Mouse (Mus musculus): ENCODE measurements at regions not wholly inside any gene's neighbourhood (a gene's known extent, or its start where the extent isn't known, plus 50 kb on each side); places are given as distances from the start of the nearest gene placed in this dataset.

DNA sequence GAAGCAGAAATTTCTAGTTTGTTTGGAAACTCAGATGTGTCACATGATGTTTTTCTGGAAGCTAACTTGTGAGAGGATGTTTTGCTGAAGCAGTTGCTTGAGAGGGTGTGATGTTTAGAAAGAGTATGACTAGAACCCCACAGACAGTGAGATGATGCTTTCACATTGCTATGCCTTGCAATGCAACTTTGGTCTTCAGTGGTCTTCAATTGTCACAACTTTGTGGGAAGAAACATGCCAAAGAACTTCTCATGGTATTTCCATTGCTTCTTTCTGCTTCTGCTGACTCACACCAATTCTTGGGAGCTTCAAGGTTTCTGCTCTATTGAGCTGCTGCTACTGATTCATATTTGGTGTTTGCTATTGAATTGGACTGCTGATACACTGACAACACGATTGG, 365.3 kb upstream of the Tmem229a start:
- DNase-seq (ENCODE audit: low spot score) (no peak), ATAC-seq (replicated peaks; ENCODE audit: insufficient number of reproducible peaks, low FRiP score, low TSS enrichment, low read depth) (no peak)
- H3K36me3 ChIP-seq (replicated peaks; ENCODE audit: control insufficient read depth, insufficient read depth, low read depth, low read length): no peaks in the 10 kb centered on the region
- H3K27me3 ChIP-seq (ENCODE audit: control insufficient read depth, insufficient read depth, low read length): no peaks in the 10 kb centered on the region
- no peak overlapping the region for H3K4me2 ChIP-seq (ENCODE audit: low read depth, low read length)
- no peaks in the 10 kb centered on the region for H3K4me1 ChIP-seq (ENCODE audit: control insufficient read depth, insufficient read depth, low read length)
- H3K9me3 ChIP-seq (replicated peaks; ENCODE audit: control insufficient read depth, low read length): no peaks in the 10 kb centered on the region
- WGBS: 64% methylated on average over 1 of the region's 1 CpGs
- no peak overlapping the region for H3K27ac ChIP-seq (replicated peaks; ENCODE audit: low read depth, low read length)
- no peak overlapping the region for H3K4me3 ChIP-seq (ENCODE audit: low read depth, low read length)
- no peak overlapping the region for H3K9ac ChIP-seq (replicated peaks; ENCODE audit: low read length)

DNA sequence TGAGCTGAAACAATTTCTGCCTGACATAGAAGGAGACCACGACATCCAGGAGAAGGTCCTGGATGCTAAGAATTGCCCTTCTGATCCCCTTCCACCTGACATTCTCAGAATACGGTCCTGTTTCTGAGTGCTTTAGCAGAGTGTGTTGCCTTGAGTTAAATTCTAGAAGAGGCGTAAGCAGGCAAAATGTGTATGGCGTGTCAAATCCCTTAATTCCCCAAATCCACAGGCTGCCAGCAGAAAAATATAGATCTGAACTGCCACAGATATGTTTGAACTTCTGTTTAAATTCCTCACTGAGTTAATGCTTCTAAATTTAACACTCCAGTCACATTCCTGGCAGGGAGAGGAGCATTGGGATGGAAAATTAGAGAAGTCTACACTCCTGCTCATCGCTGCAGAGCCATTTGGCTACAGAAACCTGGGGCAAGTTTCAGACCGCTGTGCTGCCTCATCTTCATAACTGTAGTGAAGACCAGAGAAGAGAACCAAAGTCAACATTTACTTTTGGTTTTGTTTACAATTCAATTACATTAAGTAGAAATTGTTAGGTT, 364.3 kb upstream of the Tmem229a start:
- Histone ChIP-seq H3K4me2 (ENCODE audit: low read depth, low read length) (no peak overlapping the region), H3K9me3 (replicated peaks; ENCODE audit: control insufficient read depth, low read length) (no peaks in the 10 kb centered on the region), H3K27me3 (ENCODE audit: control insufficient read depth, insufficient read depth, low read length) (no peaks in the 10 kb centered on the region), H3K27ac (replicated peaks; ENCODE audit: low read depth, low read length) (no peak overlapping the region), H3K4me3 (ENCODE audit: low read depth, low read length) (no peak overlapping the region), H3K36me3 (replicated peaks; ENCODE audit: control insufficient read depth, insufficient read depth, low read depth, low read length) (no peaks in the 10 kb centered on the region), H3K4me1 (ENCODE audit: control insufficient read depth, insufficient read depth, low read length) (no peaks in the 10 kb centered on the region), H3K9ac (replicated peaks; ENCODE audit: low read length) (no peak overlapping the region)
- ATAC-seq (replicated peaks; ENCODE audit: insufficient number of reproducible peaks, low FRiP score, low TSS enrichment, low read depth) (no peak), DNase-seq (ENCODE audit: low spot score) (no peak)
- WGBS: 84% methylated on average over 6 of the region's 6 CpGs

DNA sequence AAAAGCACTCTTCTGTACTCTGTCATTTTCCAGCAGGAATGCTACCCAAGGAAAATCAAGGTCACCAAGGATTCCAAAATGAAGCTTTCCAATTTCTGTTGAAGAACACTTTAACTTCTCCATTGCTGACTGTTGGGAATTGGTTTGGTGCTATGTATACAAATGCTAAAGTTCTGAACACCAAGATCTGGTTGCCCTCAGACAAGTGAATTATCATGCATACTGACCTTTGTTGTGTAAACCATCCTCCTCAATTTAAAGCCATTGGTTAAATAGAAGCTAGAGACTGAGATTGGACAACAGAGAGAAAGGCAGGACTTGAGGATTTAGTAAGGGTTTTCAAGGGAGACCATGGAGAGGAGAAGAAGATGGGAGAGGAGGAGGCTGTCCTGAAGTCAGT, 351.4 kb upstream of the Tmem229a start:
- Histone ChIP-seq H3K36me3 (replicated peaks; ENCODE audit: control insufficient read depth, insufficient read depth, low read depth, low read length) (no peaks in the 10 kb centered on the region), H3K27me3 (ENCODE audit: control insufficient read depth, insufficient read depth, low read length) (no peaks in the 10 kb centered on the region), H3K4me1 (ENCODE audit: control insufficient read depth, insufficient read depth, low read length) (no peaks in the 10 kb centered on the region), H3K4me2 (ENCODE audit: low read depth, low read length) (no peak overlapping the region), H3K4me3 (ENCODE audit: low read depth, low read length) (no peak overlapping the region), H3K9ac (replicated peaks; ENCODE audit: low read length) (no peak overlapping the region), H3K27ac (replicated peaks; ENCODE audit: low read depth, low read length) (no peak overlapping the region), H3K9me3 (replicated peaks; ENCODE audit: control insufficient read depth, low read length) (no peaks in the 10 kb centered on the region)
- ATAC-seq (replicated peaks; ENCODE audit: insufficient number of reproducible peaks, low FRiP score, low TSS enrichment, low read depth): no peak
- no peak for DNase-seq (ENCODE audit: low spot score)

DNA sequence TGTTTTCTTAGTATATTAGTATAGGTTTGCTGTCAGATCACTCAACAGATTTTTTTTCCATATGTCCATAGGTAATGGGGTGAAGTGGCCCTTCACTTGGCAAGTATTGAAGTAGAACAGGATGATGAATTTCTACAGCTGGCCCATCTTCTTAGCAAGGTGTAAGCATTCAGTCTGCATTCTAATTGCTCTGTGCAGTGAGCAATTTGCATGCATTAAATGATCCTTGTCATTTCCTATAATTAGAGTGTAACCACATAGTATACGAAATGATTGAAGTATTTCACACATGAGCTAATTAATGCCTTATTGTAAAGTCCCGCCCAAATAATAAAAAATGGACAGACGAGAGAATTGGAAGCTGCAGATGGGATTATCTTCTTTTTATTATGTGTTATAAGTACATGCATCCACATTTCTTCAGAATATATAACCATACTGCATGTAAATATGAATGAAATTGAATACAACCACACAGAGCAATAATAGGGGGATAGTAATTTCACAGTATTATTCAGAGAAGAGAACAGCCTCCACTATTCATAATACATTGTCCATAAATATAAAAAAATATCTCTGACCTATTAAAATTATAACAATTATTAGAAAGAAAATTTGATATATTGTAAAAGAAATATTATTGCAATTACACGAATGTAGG, 348.9 kb upstream of the Tmem229a start:
- ATAC-seq (replicated peaks; ENCODE audit: insufficient number of reproducible peaks, low FRiP score, low TSS enrichment, low read depth) (no peak), DNase-seq (ENCODE audit: low spot score) (no peak)
- Histone ChIP-seq H3K27me3 (ENCODE audit: control insufficient read depth, insufficient read depth, low read length) (no peaks in the 10 kb centered on the region), H3K27ac (replicated peaks; ENCODE audit: low read depth, low read length) (no peak overlapping the region), H3K4me1 (ENCODE audit: control insufficient read depth, insufficient read depth, low read length) (no peaks in the 10 kb centered on the region), H3K4me2 (ENCODE audit: low read depth, low read length) (no peak overlapping the region), H3K9ac (replicated peaks; ENCODE audit: low read length) (no peak overlapping the region), H3K36me3 (replicated peaks; ENCODE audit: control insufficient read depth, insufficient read depth, low read depth, low read length) (no peaks in the 10 kb centered on the region), H3K4me3 (ENCODE audit: low read depth, low read length) (no peak overlapping the region), H3K9me3 (replicated peaks; ENCODE audit: control insufficient read depth, low read length) (no peaks in the 10 kb centered on the region)
- WGBS: 88% methylated on average over 4 of the region's 4 CpGs

DNA sequence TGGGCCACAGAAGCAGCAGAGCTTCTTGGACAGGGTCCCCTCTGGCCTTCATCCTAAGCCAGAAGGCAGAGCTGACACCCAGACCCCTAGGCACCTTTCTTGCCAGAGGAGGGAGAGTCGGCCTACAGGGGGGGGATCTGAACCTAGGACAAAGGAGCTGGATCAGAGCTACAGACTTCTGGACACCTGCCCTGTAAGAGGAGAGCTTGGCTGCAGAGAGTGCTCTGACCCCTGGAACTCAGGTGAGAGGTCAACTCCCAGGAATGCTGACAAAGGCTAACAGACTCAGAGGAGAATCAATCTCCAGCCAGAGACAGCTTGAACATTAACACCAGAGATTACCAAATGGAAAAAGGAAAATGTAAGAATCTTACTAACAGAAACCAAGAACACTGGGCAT, 335.5 kb upstream of the Tmem229a start:
- Histone ChIP-seq H3K27ac (replicated peaks; ENCODE audit: low read depth, low read length) (no peak overlapping the region), H3K4me1 (ENCODE audit: control insufficient read depth, insufficient read depth, low read length) (no peaks in the 10 kb centered on the region), H3K27me3 (ENCODE audit: control insufficient read depth, insufficient read depth, low read length) (no peaks in the 10 kb centered on the region), H3K4me3 (ENCODE audit: low read depth, low read length) (no peak overlapping the region), H3K36me3 (replicated peaks; ENCODE audit: control insufficient read depth, insufficient read depth, low read depth, low read length) (no peaks in the 10 kb centered on the region), H3K9ac (replicated peaks; ENCODE audit: low read length) (no peak overlapping the region), H3K9me3 (replicated peaks; ENCODE audit: control insufficient read depth, low read length) (no peaks in the 10 kb centered on the region), H3K4me2 (ENCODE audit: low read depth, low read length) (no peak overlapping the region)
- DNase-seq (ENCODE audit: low spot score): no peak
- no peak for ATAC-seq (replicated peaks; ENCODE audit: insufficient number of reproducible peaks, low FRiP score, low TSS enrichment, low read depth)
- WGBS: 79% methylated on average over 1 of the region's 1 CpGs

DNA sequence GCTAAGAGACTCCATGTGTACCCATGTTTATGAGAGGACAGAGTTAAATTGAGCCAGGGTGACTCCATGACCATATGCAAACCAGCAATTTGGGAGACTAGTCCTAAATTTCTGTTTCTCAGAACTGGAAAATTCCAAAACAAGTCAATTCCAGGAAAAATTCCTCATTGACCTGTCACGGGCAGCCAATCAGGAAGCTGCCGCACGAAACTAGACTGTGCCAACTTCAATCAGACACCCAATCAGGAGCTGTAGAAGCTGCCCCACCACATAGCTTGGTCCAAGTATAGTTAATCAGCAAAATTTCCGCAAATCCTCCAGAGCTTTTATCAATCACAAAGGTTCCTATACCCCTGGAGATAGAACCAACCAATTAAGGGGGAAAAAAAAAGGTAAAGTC, 331.5 kb upstream of the Tmem229a start:
- ATAC-seq (replicated peaks; ENCODE audit: insufficient number of reproducible peaks, low FRiP score, low TSS enrichment, low read depth): no peak
- H3K27me3 ChIP-seq (ENCODE audit: control insufficient read depth, insufficient read depth, low read length): no peaks in the 10 kb centered on the region
- H3K4me3 ChIP-seq (ENCODE audit: low read depth, low read length): no peak overlapping the region
- DNase-seq (ENCODE audit: low spot score): no peak
- H3K4me2 ChIP-seq (ENCODE audit: low read depth, low read length): no peak overlapping the region
- H3K36me3 ChIP-seq (replicated peaks; ENCODE audit: control insufficient read depth, insufficient read depth, low read depth, low read length): no peaks in the 10 kb centered on the region
- H3K9ac ChIP-seq (replicated peaks; ENCODE audit: low read length): no peak overlapping the region
- no peaks in the 10 kb centered on the region for H3K4me1 ChIP-seq (ENCODE audit: control insufficient read depth, insufficient read depth, low read length)
- no peaks in the 10 kb centered on the region for H3K9me3 ChIP-seq (replicated peaks; ENCODE audit: control insufficient read depth, low read length)
- WGBS: 93% methylated on average over 4 of the region's 4 CpGs
- no peak overlapping the region for H3K27ac ChIP-seq (replicated peaks; ENCODE audit: low read depth, low read length)

DNA sequence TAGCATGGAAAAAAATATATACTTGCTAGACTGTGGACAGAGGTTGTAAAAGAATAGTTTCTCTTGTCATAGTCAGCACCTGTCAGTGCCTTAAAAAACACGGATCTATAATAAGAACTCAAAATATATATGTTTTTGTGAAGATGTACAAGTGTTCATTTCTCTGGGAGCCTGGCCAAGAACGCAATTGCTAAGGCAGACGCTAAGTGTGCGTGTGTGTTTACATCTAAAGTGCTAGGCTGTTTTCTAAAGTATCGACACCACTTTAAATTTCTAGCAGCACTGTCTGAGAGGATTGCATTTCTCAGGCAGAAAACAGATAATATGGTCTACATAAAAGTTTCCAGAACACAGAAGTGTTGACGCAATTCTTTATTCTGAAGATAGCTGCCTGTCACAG, 330.2 kb upstream of the Tmem229a start:
- WGBS: 89% methylated on average over 6 of the region's 6 CpGs
- Histone ChIP-seq H3K4me1 (ENCODE audit: control insufficient read depth, insufficient read depth, low read length) (no peaks in the 10 kb centered on the region), H3K27me3 (ENCODE audit: control insufficient read depth, insufficient read depth, low read length) (no peaks in the 10 kb centered on the region)

DNA sequence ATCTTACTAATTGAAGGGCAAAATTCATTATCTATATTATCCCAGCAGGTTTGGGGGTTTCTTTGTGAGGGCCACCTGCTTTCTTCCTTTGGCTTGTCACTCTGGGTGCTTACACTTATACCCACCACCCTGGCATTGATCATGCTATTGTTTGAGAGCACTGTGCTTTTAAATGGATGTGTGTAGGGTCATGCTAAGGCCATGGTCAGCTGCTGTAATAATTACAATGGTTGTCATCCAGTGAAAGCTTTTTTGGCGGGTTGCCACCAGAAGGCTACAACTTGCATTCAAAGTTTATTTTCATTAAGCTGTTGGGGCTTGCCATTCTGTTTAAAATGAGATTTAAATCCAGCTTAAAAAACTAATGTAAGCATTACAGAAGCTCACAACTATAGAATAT, 322.4 kb upstream of the Tmem229a start:
- H3K27ac ChIP-seq (replicated peaks; ENCODE audit: low read depth, low read length): no peak overlapping the region
- peak; percentile 75; the same call in 1 of the 2 replicates for ATAC-seq (replicated peaks; ENCODE audit: insufficient number of reproducible peaks, low FRiP score, low TSS enrichment, low read depth)
- no peaks in the 10 kb centered on the region for H3K36me3 ChIP-seq (replicated peaks; ENCODE audit: control insufficient read depth, insufficient read depth, low read depth, low read length)
- no peak for DNase-seq (ENCODE audit: low spot score)
- H3K9me3 ChIP-seq (replicated peaks; ENCODE audit: control insufficient read depth, low read length): no peaks in the 10 kb centered on the region
- H3K4me3 ChIP-seq (ENCODE audit: low read depth, low read length): no peak overlapping the region
- no peaks in the 10 kb centered on the region for H3K4me1 ChIP-seq (ENCODE audit: control insufficient read depth, insufficient read depth, low read length)
- H3K27me3 ChIP-seq (ENCODE audit: control insufficient read depth, insufficient read depth, low read length): no peaks in the 10 kb centered on the region
- H3K4me2 ChIP-seq (ENCODE audit: low read depth, low read length): no peak overlapping the region
- 60% methylated on average over 1 of the region's 1 CpGs for WGBS
- no peak overlapping the region for H3K9ac ChIP-seq (replicated peaks; ENCODE audit: low read length)

More for the DNA sequence above, 330.2 kb upstream of the Tmem229a start:
- no peak for DNase-seq (ENCODE audit: low spot score)
- no peak overlapping the region for H3K9ac ChIP-seq (replicated peaks; ENCODE audit: low read length)
- H3K36me3 ChIP-seq (replicated peaks; ENCODE audit: control insufficient read depth, insufficient read depth, low read depth, low read length): no peaks in the 10 kb centered on the region
- H3K9me3 ChIP-seq (replicated peaks; ENCODE audit: control insufficient read depth, low read length): no peaks in the 10 kb centered on the region
- no peak overlapping the region for H3K4me2 ChIP-seq (ENCODE audit: low read depth, low read length)
- no peak for ATAC-seq (replicated peaks; ENCODE audit: insufficient number of reproducible peaks, low FRiP score, low TSS enrichment, low read depth)
- no peak overlapping the region for H3K4me3 ChIP-seq (ENCODE audit: low read depth, low read length)
- no peak overlapping the region for H3K27ac ChIP-seq (replicated peaks; ENCODE audit: low read depth, low read length)

Measured in embryonic facial prominence, embryonic 11.5 days (tissue).